Mouse (Mus musculus): Measurements from ENCODE around the gene Hk2. TPM values are rescaled to one million over a fixed set of nuclear protein-coding genes. Genes with fewer than 3 reads are reported as not detected.

Hk2 gene
- total RNA-seq, 2 experiments from 2014 or later: 39.7 to 40.9 TPM

DNA sequence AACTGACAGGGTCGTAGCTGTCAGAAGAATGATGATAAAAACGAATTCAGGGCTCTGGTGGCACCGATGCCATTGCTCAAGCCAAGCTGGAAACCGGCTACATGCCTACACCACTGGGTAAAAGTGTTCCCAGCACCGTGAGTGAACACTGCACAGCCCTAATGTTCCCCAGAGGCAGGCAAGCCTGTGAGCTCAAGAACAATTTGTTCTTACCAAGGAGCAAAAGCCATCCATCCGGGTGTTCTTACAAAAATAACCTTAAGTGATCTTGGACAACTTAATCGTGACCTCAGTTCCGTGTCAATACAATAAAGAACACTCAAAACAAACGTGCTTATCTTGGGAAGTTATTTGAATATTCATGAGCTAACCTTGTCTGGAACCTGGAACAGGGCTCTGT lies 3.2 kb downstream of the Hk2 start:
- no peak for ATAC-seq (replicated peaks; ENCODE audit: poor library complexity)

DNA sequence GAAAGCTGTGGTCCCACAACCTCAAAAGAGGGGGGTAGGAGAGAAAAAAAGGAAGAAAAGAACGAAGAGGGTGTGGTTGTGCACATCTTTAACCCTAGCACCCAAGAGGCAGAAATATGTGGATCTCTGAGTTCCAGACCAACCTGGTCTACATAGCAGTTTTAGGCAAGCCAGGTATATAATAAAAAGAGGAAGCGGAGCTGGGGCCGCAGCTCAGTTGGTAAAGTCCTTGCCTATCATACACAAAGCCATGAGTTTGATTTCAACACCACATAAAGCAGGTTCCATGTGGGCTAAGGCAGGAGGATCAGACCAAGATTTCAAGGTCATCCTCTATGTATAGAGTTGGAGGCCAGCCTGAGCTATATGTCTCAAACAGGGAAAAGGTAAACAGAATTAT lies 4.0 kb downstream of the Hk2 start:
- no peak for ATAC-seq (replicated peaks; ENCODE audit: poor library complexity)

DNA sequence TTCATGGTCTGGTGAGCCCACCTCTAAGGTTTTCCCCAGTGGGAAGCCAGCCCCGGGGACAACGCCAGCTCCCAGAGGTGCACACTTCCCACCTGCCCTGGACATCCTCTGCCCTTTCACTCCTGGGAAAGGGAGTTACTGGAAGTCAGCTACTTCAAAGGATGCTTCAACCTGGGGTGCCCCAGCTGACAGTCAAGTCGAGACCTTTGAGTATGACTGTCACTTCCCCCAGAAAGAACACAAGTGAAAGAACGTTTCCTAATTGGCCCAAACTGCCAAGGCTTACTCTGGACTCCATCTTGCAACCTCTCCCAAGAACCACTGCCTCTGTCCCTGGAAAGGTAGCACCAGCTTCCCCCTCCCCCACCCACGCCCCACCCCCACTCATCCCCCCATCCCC lies 4.5 kb downstream of the Hk2 start:
- no peak for ATAC-seq (replicated peaks; ENCODE audit: poor library complexity)

DNA sequence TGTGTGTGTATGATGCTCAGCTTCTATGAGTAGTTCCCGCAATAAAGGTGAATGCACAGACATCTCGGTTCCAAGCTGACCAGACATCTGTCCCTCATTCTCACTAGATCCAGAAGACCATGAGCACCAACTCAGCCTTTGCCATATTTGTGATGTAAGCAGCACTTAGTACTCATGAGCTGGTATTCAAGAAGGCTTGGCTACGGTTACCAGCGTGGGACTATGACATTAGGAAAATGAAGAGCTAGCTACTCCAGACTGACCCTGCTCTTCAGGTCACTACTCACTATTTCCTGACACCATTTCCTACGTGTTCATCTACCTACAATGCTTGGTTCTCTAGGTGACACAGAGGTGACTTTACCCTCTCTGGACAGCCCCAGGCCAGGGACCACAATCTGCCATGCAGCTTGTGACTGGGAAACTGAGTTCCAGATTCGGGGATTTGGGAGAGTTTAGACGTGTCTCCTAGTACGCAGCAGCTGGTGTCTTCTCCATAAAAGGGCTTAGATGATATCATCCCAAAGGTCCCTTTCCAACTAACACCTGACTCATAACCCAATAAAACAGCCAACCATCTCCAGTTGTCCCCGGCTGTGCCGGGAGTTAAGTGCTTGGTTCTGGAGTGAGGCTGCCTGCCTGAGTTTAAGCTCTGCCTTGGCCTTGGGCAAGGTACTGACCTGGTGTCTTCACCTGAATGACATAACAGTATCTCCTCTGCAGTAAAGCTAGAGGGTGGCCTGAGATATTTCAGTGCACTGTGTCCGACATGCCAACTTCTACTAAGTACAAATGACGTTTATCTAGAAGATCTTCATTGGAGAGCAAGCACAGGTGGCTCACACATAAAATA lies 6.3 kb downstream of the Hk2 start:
- no peak for ATAC-seq (replicated peaks; ENCODE audit: poor library complexity)

DNA sequence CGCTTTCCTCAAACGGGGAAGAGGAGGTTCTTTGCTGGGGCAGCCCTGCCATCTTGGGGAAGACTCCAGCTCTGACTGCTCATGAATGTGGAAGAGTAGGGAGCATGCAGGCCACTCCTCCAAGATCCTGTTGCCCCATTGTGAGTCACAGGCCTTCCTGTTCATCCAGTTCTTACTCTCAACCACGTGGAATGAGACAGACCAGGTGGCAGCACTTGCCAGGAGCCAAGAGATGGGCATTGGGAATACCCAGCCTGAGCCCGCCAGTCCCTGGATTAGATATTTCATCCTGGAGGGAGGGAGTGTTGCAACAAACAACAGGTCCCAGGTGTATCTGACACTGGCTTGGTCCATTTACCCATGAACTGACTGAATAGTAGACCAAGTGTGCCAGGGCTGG lies 7.6 kb downstream of the Hk2 start:
- peak; percentile 16; the same call in 1 of the 2 replicates for ATAC-seq (replicated peaks; ENCODE audit: poor library complexity)

DNA sequence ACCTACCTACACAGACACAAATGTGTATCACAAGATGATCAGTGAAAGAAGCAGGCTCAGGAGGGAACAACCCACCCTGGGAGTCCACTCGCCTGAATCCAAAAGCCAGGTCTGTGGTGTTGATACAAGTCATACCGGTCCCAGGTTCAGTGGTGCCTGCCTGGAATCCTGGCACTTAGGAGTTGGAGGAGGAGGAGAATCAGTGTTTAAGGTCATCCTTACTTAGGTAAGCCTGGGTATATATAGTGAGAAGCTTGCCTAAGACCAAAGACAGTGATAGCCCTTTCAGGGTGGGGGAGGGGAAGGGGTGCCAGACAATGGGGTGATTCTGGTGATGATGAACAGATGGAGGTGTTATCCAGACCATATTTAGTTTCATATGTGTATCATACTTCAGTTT lies 9.0 kb downstream of the Hk2 start:
- no peak for ATAC-seq (replicated peaks; ENCODE audit: poor library complexity)

DNA sequence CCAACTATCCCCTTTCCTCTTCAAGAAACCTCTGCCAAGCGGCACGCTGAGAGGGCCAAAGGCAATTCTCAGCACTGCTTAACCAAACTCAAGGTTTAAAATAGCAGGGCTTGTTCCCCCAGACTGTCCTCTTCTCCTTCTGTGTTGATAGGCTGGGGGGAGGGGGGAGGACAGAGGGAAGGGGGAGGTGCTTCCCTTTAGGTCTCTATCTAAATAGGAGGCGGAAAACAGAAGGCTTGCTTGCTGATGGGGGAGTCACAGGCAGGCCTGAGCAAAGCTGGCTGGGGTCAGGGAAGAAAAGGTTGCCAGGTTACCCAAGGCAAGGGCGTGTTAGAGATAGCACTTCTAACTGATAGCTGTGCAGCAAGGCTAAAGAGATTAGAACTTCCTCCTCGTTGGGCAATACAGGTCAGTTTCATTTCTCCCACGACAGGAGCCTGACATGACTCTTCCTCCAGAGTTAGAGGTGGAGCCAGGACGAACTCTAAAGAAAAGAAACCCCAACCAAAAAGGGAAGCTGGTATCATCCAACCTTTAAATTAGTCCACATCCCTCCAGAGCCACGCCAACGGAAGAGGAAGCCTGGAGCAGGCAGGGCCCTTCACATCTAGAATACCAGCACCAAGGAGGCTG lies 10.3 kb downstream of the Hk2 start:
- peak; percentile 84 for ATAC-seq (replicated peaks; ENCODE audit: poor library complexity)

DNA sequence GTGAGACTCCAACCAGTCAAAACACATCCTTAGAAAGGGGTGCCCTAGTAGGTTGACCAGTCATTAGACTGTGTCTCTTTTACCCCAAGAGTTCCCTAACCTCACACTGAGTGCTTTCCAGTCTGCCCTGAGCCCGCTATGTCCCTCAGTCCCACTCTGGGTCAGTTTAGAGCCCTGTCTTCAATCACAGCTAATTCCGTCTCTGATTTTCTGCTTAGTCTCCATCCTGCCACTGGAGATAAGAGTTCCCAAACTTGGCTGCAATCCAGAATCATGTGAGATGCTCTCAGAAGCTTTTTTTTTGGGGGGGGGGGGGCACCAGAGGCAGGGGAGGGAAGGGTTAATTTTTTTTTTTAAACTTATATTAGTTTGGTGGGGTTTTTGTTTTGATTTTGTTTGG lies 11.5 kb downstream of the Hk2 start:
- ATAC-seq (replicated peaks; ENCODE audit: poor library complexity): no peak

DNA sequence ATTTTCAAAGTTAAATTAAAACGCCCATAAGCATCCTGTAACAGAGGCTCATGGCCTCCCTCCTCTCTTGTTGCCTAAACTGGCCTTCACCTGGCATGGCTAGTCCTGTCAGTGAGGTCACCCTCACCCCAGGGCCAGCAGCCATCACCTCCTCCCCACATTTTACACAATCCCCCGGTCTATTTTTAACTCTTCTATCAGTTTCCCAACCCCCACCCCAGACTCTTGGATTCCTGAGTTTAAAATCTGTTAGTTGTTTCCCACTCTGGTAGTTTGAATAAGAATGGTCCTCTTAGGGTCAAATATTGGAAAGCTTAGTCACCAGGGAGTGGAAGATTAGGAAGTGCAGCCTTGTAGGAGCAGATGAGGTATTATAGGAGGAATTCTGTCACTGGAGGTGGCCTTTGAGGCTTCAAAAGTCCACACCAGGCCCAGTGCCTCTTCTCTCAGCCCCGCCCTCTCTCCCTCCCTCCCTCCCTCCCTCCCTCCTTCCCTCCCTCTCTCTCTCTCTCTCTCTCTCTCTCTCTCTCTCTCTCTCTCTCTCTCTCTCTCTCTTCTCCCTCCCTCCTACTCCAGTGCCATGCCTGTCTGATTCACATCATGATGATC lies 13.4 kb downstream of the Hk2 start:
- ATAC-seq (replicated peaks; ENCODE audit: poor library complexity): no peak

DNA sequence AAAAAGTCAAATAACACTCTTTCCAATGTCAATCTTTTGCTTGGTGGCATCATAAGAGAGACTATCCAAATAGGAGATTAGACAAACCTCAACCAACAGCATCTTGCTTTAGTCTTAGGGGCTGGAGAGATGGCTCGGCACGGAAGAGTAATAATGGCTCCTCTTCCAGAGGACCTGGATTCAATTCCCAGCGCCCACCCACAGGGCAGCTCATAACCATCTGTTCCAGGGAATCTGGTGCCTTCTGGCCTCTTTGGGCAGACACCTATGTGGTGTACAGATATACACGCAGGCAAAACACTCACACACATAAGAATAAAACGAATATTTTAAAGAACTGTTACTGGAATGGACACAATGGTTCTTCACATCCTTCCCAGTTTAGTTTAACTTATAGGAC lies 15.0 kb downstream of the Hk2 start:
- ATAC-seq (replicated peaks; ENCODE audit: poor library complexity): no peak

DNA sequence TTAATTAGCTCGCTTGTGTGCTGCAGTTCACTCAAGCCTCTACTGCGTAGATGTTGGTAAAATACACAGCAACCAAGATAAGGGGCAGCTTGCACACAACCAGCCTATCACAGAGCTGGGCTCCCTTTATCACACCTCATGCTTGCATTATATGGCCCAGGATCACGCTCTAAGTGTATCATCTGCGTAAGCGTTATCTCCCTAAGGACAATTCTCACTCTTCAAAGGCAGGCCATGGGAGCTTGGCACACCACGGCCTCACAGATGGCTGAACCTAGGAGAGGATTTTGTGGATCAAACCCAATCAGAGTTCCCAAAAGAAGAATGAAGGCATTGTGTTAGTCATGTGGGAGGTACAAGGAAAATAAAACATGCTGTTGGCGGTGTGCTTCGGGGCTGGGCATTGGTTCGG lies 17.4 kb downstream of the Hk2 start:
- ATAC-seq (replicated peaks; ENCODE audit: poor library complexity): 0 out of 2 replicates have a peak, but pooled peaks have one; percentile 13

DNA sequence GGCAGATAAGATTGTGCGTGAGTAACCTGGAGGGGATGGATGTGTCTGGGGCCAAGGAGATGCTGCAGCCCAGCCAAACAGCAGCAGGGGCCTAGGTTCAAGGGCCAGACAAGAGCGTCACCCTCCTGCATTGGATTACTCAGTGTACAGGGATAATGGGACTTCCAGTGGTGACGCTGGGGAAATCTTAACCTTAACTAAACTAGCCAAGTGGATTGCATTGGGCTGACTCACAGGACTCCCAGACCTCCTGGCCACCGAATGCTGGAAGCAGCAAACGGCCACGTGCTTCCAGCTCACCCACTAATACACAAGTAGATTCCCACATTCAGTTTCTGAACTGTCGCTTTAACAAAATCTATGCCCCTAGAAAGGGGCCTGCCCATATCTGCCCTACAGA lies 18.0 kb downstream of the Hk2 start:
- no peak for ATAC-seq (replicated peaks; ENCODE audit: poor library complexity)

DNA sequence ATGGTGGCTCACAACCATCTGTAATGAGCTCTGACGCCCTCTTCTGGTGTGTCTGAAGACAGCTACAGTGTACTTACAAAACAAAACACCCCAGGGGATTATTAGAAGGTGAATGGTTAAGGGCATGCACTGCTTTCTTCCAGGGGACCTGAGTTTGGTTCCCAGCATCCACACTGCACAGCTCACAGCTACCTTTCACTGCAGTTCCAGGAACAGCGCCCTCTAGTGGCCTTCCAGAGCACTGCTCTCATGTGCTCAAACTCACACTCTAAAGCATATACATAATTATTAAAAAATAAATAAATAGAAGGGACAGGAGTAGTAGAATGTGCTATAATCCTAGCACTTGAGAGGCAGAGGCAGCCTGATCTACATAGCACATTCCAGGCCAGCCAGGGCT lies 18.9 kb downstream of the Hk2 start:
- no peak for ATAC-seq (replicated peaks; ENCODE audit: poor library complexity)

DNA sequence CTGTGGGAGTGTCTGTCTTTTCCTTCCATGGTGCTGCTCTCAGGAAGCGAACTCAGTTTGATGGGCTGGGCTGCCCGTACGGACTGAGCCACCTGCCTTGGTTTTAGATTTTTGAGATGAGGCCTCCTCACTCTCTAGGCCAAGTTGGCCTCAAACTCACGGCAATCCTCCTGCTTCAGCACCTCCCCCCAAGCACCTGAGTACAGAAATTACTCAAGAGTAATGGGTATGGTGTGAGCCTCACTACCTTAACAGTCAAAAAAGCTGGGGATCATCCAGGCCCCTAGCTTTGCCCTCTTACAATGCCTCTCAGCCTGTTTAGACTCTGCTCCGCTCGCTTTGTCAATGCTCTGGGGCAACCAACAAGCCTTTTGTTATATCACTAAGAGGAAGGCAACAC lies 19.5 kb downstream of the Hk2 start:
- ATAC-seq (replicated peaks; ENCODE audit: poor library complexity): no peak

DNA sequence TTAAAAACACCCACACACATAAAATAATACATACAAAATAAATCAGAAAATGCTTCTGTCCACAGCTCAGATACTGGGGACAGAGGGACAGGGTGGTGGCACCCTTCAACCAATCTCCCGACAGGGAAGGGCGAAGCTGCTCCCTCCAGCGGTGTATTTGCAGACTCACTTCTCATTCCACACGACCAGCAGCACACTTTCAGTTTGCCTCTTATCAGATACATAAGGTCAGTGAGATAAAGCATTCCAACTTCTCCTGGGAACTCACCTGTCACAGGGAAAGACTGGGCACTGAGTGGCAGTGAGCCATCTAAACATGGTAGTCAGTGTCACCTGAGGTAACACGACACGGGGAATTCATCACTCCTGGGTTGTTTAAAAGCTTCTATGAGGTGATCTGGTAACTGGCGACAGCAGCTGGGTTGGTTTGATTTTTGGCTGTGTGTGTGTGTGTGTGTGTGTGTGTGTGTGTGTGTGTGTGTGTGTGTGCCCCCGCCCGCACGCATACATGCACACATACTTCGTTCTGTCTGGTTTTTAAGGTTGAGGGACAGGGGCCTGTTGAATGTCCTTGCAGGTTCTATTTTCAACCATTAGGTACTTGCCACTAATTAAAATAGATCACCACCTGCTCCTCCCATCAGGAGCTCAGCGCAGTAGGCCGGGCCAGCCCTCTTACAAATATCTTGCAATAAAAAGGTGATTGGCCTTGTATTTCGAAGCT lies 20.5 kb downstream of the Hk2 start:
- ATAC-seq (replicated peaks; ENCODE audit: poor library complexity): peak; percentile 71

DNA sequence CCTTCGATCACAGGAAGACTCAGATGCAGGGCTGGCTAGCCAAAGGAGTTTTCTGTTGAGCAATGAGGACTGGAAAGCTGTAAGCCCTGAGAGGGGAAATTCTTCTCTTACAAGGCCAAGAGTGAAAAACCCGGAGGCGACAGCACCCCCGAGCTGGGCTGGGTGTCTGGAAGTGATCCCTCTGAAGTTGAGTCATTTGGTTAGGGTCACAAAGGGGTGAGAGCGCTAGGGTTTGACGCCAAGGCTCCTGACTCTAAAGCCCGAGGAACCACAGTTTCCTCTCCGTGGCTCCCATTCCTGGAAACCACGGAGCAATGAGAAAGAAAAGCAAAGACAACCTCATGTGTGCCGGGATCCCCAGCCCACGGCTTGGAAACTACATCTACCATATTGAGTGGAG lies 21.2 kb downstream of the Hk2 start:
- no peak for ATAC-seq (replicated peaks; ENCODE audit: poor library complexity)

DNA sequence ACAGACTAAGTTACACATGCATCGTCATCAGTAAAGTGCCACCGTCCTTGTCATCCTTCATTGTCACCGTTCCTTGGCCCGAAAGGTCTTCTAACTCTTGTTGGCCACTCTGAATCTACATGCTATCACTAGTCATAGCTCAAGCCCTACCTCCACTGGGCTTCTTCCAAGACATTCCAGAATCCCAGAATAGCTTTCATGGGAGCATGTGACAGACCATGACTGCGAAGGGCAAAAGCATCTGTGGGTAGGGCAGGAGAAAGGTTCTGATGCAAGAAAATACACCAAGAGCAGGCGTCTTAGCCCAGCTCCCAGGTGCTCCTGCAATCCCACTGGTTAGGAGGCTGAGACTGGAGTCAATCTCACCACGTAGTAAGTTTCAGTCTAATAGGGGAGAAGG lies 22.5 kb downstream of the Hk2 start:
- no peak for ATAC-seq (replicated peaks; ENCODE audit: poor library complexity)

DNA sequence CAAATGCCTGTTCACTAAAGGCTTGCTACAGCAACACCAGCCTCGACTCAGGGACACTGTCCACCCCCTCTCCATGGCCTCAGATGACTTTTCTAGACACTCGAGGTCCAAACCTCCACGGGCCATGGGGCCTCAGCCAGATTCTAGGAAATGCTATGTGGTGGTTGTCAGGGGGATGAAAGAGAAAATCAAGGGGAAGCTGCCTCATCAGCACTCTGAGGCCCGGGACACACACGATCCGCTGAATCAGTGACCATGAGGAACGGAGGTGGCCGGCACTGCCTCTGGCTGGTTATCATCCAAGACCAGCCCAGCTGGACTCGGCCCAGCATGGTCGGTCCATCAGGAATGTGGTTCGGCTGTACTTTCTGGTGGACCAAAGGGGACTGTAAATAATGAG lies 23.2 kb downstream of the Hk2 start:
- ATAC-seq (replicated peaks; ENCODE audit: poor library complexity): no peak

DNA sequence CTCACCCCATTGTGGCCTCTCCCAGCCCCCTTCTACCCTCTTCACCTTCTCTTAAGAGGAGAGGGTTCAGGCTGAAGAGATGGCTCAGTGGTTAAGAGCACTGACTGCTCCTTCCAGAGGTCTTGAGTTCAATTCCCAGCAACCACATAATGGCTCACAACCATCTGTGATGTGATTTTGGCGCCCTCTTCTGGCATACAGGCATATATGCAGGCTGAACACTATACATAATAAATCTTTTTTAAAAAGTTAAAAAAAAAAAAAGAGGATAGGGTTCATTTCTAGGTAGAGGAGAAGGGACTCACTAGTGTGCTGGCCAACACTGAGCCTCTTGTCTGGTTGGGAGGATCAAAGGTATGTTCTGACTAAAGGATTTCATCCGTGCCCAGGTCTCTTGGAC lies 24.2 kb downstream of the Hk2 start:
- ATAC-seq (replicated peaks; ENCODE audit: poor library complexity): peak; percentile 32; the same call in 1 of the 2 replicates

DNA sequence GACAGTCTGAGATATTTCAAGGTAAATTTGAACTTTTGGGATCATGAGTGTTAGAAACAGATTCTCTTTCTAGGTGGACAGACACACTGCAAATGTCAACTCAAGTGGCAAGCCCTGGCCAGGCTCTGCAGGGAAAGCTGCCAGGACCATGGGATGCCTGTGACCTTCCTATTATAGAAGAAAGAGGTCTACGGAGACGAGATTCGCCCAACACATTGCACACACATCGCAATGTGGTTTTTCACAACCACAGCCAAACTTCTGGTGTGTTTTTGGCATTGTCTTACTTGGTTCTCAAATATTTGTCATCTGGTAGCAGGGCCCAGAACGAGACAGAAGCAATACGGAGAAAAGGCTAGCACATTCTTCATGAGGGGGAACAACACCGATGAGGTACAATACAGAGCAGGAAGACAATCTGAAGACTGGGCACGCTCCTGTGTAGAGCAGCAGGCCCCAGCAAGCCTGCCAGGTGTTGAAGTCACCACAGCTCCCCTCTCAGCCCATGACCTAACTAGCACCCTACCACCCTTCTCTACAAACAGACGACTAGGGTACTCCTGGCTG lies 26.1 kb downstream of the Hk2 start:
- no peak for ATAC-seq (replicated peaks; ENCODE audit: poor library complexity)

DNA sequence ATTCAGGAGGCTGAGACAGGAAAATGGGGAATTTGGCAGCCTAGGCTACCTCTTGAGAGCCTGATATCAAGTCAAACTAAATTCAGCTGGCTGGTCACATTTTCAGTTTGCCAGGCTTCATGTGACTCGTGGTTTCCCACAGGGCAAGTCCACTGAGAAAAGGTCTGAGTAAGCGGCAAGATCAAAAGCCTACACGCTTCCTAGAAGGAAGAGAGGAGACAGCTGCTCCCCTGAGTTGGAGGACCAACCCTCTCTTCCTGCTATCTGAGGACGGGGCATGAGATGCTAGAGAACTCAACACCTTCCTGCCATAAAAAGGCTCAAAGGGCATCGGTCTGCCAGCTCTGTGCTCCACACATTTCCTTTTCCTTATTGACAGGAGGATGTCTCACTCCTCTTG lies 27.2 kb downstream of the Hk2 start:
- ATAC-seq (replicated peaks; ENCODE audit: poor library complexity): no peak

Measured in megakaryocyte progenitor cell, adult 5-6 weeks (primary cell).